Mouse (Mus musculus): Measurements from ENCODE around the gene 2210407C18Rik. TPM values are rescaled to one million over a fixed set of nuclear protein-coding genes. Genes with fewer than 3 reads are reported as not detected.

The 2210407C18Rik gene
- polyA plus RNA-seq, 1 experiment: not detected

GRCm38 (mm10) chr11:58626146-58626545 is 10.3 kb upstream of the 2210407C18Rik start:
- no peak overlapping the region for H3K4me3 ChIP-seq (ENCODE audit: insufficient read depth, poor library complexity, severe bottlenecking)
- H3K79me2 ChIP-seq (ENCODE audit: control insufficient read depth, insufficient read depth): no peaks in the 10 kb centered on the region
- no peak overlapping the region for H3ac ChIP-seq (ENCODE audit: control insufficient read depth, insufficient read length, low read depth)
- H3K27me3 ChIP-seq (ENCODE audit: control insufficient read depth, insufficient read depth, insufficient read length): no peaks in the 10 kb centered on the region
- no peaks in the 10 kb centered on the region for H3K36me3 ChIP-seq (ENCODE audit: control insufficient read depth, insufficient read depth)
- TF ChIP-seq MYOG (IDR thresholded peaks at IDR 0.05; ENCODE audit: control insufficient read depth, extremely low read depth, insufficient read length) (no peak), USF1 (IDR thresholded peaks at IDR 0.05; ENCODE audit: low read depth) (no peak), CTCF (IDR thresholded peaks at IDR 0.05; ENCODE audit: control insufficient read depth, insufficient read depth, insufficient read length) (no peak), MAX (IDR thresholded peaks at IDR 0.05) (no peak)
- H3K79me3 ChIP-seq (ENCODE audit: low read depth): no peaks in the 10 kb centered on the region

- Histone ChIP-seq H3K79me2 (ENCODE audit: control insufficient read depth, insufficient read depth) (no peaks in the 10 kb centered on the region), H3K27me3 (ENCODE audit: control insufficient read depth, insufficient read depth, insufficient read length) (no peaks in the 10 kb centered on the region), H3ac (ENCODE audit: control insufficient read depth, insufficient read length, low read depth) (no peak overlapping the region), H3K79me3 (ENCODE audit: low read depth) (no peaks in the 10 kb centered on the region), H3K36me3 (ENCODE audit: control insufficient read depth, insufficient read depth) (no peaks in the 10 kb centered on the region), H3K4me3 (ENCODE audit: insufficient read depth, poor library complexity, severe bottlenecking) (no peak overlapping the region)
- no peak for TF ChIP-seq CEBPB (IDR thresholded peaks at IDR 0.05; ENCODE audit: low read depth)
- no peak for TF ChIP-seq MYOG (IDR thresholded peaks at IDR 0.05; ENCODE audit: control insufficient read depth, extremely low read depth, insufficient read length)
- no peak for TF ChIP-seq MAX (IDR thresholded peaks at IDR 0.05)
- TF ChIP-seq USF1 (IDR thresholded peaks at IDR 0.05; ENCODE audit: low read depth): no peak
- no peak for TF ChIP-seq FOSL1 (IDR thresholded peaks at IDR 0.05; ENCODE audit: insufficient read depth, low read length, poor library complexity, severe bottlenecking)
- TF ChIP-seq CTCF (IDR thresholded peaks at IDR 0.05; ENCODE audit: control insufficient read depth, insufficient read depth, insufficient read length): no peak
- no peak for TF ChIP-seq MYOD1 (IDR thresholded peaks at IDR 0.05; ENCODE audit: control insufficient read depth, insufficient read length, low read depth)
Measured at GRCm38 (mm10) chr11:58618793-58619192, 2.9 kb upstream of the 2210407C18Rik start.

- Histone ChIP-seq H3K4me3 (ENCODE audit: insufficient read depth, poor library complexity, severe bottlenecking) (no peak overlapping the region), H3K79me2 (ENCODE audit: control insufficient read depth, insufficient read depth) (no peaks in the 10 kb centered on the region), H3ac (ENCODE audit: control insufficient read depth, insufficient read length, low read depth) (no peak overlapping the region), H3K27me3 (ENCODE audit: control insufficient read depth, insufficient read depth, insufficient read length) (no peaks in the 10 kb centered on the region), H3K36me3 (ENCODE audit: control insufficient read depth, insufficient read depth) (no peaks in the 10 kb centered on the region), H3K79me3 (ENCODE audit: low read depth) (no peaks in the 10 kb centered on the region)
- TF ChIP-seq FOSL1 (IDR thresholded peaks at IDR 0.05; ENCODE audit: insufficient read depth, low read length, poor library complexity, severe bottlenecking) (no peak), CEBPB (IDR thresholded peaks at IDR 0.05; ENCODE audit: low read depth) (no peak), CTCF (IDR thresholded peaks at IDR 0.05; ENCODE audit: control insufficient read depth, insufficient read depth, insufficient read length) (no peak), MAX (IDR thresholded peaks at IDR 0.05) (no peak), USF1 (IDR thresholded peaks at IDR 0.05; ENCODE audit: low read depth) (no peak), MYOD1 (IDR thresholded peaks at IDR 0.05; ENCODE audit: control insufficient read depth, insufficient read length, low read depth) (no peak), MYOG (IDR thresholded peaks at IDR 0.05; ENCODE audit: control insufficient read depth, extremely low read depth, insufficient read length) (no peak)
Measured at GRCm38 (mm10) chr11:58618369-58618768, 2.5 kb upstream of the 2210407C18Rik start.

GRCm38 (mm10) chr11:58614526-58614925 is 1.3 kb downstream of the 2210407C18Rik start:
- H3K79me2 ChIP-seq (ENCODE audit: control insufficient read depth, insufficient read depth): no peaks in the 10 kb centered on the region
- TF ChIP-seq CTCF (IDR thresholded peaks at IDR 0.05; ENCODE audit: control insufficient read depth, insufficient read depth, insufficient read length) (no peak), USF1 (IDR thresholded peaks at IDR 0.05; ENCODE audit: low read depth) (no peak), MAX (IDR thresholded peaks at IDR 0.05) (no peak), MYOG (IDR thresholded peaks at IDR 0.05; ENCODE audit: control insufficient read depth, extremely low read depth, insufficient read length) (no peak), CEBPB (IDR thresholded peaks at IDR 0.05; ENCODE audit: low read depth) (no peak), FOSL1 (IDR thresholded peaks at IDR 0.05; ENCODE audit: insufficient read depth, low read length, poor library complexity, severe bottlenecking) (no peak)
- no peaks in the 10 kb centered on the region for H3K36me3 ChIP-seq (ENCODE audit: control insufficient read depth, insufficient read depth)
- H3ac ChIP-seq (ENCODE audit: control insufficient read depth, insufficient read length, low read depth): no peak overlapping the region
- H3K4me3 ChIP-seq (ENCODE audit: insufficient read depth, poor library complexity, severe bottlenecking): no peak overlapping the region
- H3K79me3 ChIP-seq (ENCODE audit: low read depth): no peaks in the 10 kb centered on the region
- H3K27me3 ChIP-seq (ENCODE audit: control insufficient read depth, insufficient read depth, insufficient read length): no peaks in the 10 kb centered on the region

GRCm38 (mm10) chr11:58613359-58613758 is 2.5 kb downstream of the 2210407C18Rik start:
- Histone ChIP-seq H3K79me2 (ENCODE audit: control insufficient read depth, insufficient read depth) (no peaks in the 10 kb centered on the region), H3K36me3 (ENCODE audit: control insufficient read depth, insufficient read depth) (no peaks in the 10 kb centered on the region), H3ac (ENCODE audit: control insufficient read depth, insufficient read length, low read depth) (no peak overlapping the region), H3K4me3 (ENCODE audit: insufficient read depth, poor library complexity, severe bottlenecking) (no peak overlapping the region), H3K79me3 (ENCODE audit: low read depth) (no peaks in the 10 kb centered on the region), H3K27me3 (ENCODE audit: control insufficient read depth, insufficient read depth, insufficient read length) (no peaks in the 10 kb centered on the region)
- TF ChIP-seq MYOG (IDR thresholded peaks at IDR 0.05; ENCODE audit: control insufficient read depth, extremely low read depth, insufficient read length): no peak
- TF ChIP-seq MAX (IDR thresholded peaks at IDR 0.05): no peak
- TF ChIP-seq MYOD1 (IDR thresholded peaks at IDR 0.05; ENCODE audit: control insufficient read depth, insufficient read length, low read depth): no peak
- TF ChIP-seq CEBPB (IDR thresholded peaks at IDR 0.05; ENCODE audit: low read depth): no peak
- TF ChIP-seq USF1 (IDR thresholded peaks at IDR 0.05; ENCODE audit: low read depth): no peak
- no peak for TF ChIP-seq CTCF (IDR thresholded peaks at IDR 0.05; ENCODE audit: control insufficient read depth, insufficient read depth, insufficient read length)
- no peak for TF ChIP-seq FOSL1 (IDR thresholded peaks at IDR 0.05; ENCODE audit: insufficient read depth, low read length, poor library complexity, severe bottlenecking)

GRCm38 (mm10) chr11:58607030-58607429 is 8.8 kb downstream of the 2210407C18Rik start:
- H3K4me3 ChIP-seq (ENCODE audit: insufficient read depth, poor library complexity, severe bottlenecking): no peak overlapping the region
- no peak overlapping the region for H3ac ChIP-seq (ENCODE audit: control insufficient read depth, insufficient read length, low read depth)
- H3K36me3 ChIP-seq (ENCODE audit: control insufficient read depth, insufficient read depth): no peaks in the 10 kb centered on the region
- no peaks in the 10 kb centered on the region for H3K79me3 ChIP-seq (ENCODE audit: low read depth)
- H3K79me2 ChIP-seq (ENCODE audit: control insufficient read depth, insufficient read depth): no peaks in the 10 kb centered on the region
- H3K27me3 ChIP-seq (ENCODE audit: control insufficient read depth, insufficient read depth, insufficient read length): no peaks in the 10 kb centered on the region
- TF ChIP-seq MYOG (IDR thresholded peaks at IDR 0.05; ENCODE audit: control insufficient read depth, extremely low read depth, insufficient read length) (no peak), MAX (IDR thresholded peaks at IDR 0.05) (no peak), CTCF (IDR thresholded peaks at IDR 0.05; ENCODE audit: control insufficient read depth, insufficient read depth, insufficient read length) (no peak), USF1 (IDR thresholded peaks at IDR 0.05; ENCODE audit: low read depth) (no peak), MYOD1 (IDR thresholded peaks at IDR 0.05; ENCODE audit: control insufficient read depth, insufficient read length, low read depth) (no peak), FOSL1 (IDR thresholded peaks at IDR 0.05; ENCODE audit: insufficient read depth, low read length, poor library complexity, severe bottlenecking) (no peak), CEBPB (IDR thresholded peaks at IDR 0.05; ENCODE audit: low read depth) (no peak)

Measured in C2C12 (cell line).